Mouse (Mus musculus) CD4-positive, CD25-positive, alpha-beta regulatory T cell, adult 9 weeks (primary cell): Measurements from ENCODE around the gene Cmtm6. TPM values are rescaled to one million over a fixed set of nuclear protein-coding genes. Genes with fewer than 3 reads are reported as not detected.

Experiments
- polyA plus RNA-seq: library from polyadenylated mRNA; unstranded; fragments of 100-300 nt; shearing (Covaris generic); gene quantifications from one replicate; pipeline ENCODE4 v1.2.1, GENCODE M21; 2017

Cmtm6 gene
- 247 TPM for polyA plus RNA-seq

GRCm38 (mm10) chr9:114731011-114731755 lies at the start of gene Cmtm6:
Gene Cmtm6, plus strand, starts transcription at chr9:114731116.

DNA sequence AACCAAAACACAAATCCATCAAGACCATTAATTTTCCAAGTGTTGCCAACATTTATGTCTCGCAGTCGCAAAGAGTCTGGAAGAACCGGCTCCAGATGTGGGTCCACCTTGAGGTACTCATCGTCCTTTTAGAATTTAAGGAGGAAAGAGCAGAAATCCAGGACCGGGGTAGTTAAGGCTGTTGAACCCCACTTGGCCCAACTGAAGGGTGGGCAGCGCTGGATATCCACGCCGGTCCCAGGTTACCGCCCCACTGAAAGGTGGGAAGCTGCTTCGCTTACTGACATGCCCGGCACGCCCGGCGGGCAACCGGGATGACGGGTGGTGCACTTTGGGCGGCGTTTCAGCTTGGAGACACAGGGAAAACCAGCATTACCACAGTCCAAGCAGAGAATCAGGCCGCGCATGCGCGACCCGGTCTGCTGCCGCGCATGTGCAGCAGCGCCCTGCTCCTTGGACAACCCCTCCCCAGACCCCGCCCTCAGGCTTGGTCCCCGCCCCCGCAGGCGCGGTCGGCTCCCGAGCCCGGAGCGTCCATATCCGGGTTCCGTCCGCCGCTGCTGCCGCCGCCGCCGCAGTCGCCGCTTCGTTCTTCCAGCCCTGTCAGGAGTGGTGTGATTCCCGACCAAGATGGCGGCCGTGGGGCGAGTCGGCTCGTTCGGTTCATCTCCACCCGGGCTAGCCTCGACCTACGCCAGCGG lies 42.5 kb upstream of the Cmtm6 start, which contains the start of gene Dync1li1:
Gene Dync1li1 (plus strand): TSS at position 539 of the 701 bp plus-strand sequence.

GRCm38 (mm10) chr9:114781526-114782212 lies 50.8 kb downstream of the Cmtm6 start, which contains the start of gene Cmtm7:
Gene Cmtm7, minus strand, starts transcription at chr9:114781856.

Other genes starting within 250 kb of the Cmtm6 start
- gene Ccr4, start 226.2 kb upstream of the Cmtm6 start, polyA plus RNA-seq = 37.7 TPM
- not detected for gene C130032M10Rik, start 215.4 kb upstream of the Cmtm6 start, polyA plus RNA-seq
- gene Trim71, start 166.7 kb upstream of the Cmtm6 start, polyA plus RNA-seq = 0.02 TPM
- 66.0 TPM for gene Cnot10, start 90.9 kb upstream of the Cmtm6 start, polyA plus RNA-seq
- 43.7 TPM for gene Dync1li1, start 42.3 kb upstream of the Cmtm6 start, polyA plus RNA-seq
- gene Cmtm7, start 50.7 kb downstream of the Cmtm6 start, polyA plus RNA-seq = 80.5 TPM
- 0.43 TPM for gene Cmtm8, start 113.0 kb downstream of the Cmtm6 start, polyA plus RNA-seq
- gene Gpd1l, start 202.9 kb downstream of the Cmtm6 start, polyA plus RNA-seq = 39.8 TPM
- not detected for gene Osbpl10, start 247.5 kb downstream of the Cmtm6 start, polyA plus RNA-seq